In genomic region chr2:104848235-104849161, GRCm38 (mm10) we compare ENCODE assay signal across 8 mouse cellular contexts. TPM values are rescaled to one million over a fixed set of nuclear protein-coding genes. Genes with fewer than 3 reads are reported as not detected.
A peak's percentile ranks its signal among the peaks of the same experiment; 100 is the strongest.
DNase-seq lines count a peak whose midpoint lies in the region; ATAC-seq lines count a peak whose summit lies in the region.

No protein-coding gene starts in this region.

- no peak overlapping the region; the same call in 1 of the 2 replicates for H3K9ac ChIP-seq in lung, embryonic 15.5 days
- no peak overlapping the region for H3K9ac ChIP-seq in hindbrain, embryonic 13.5 days

- H3K4me2 ChIP-seq in lung, embryonic 15.5 days: peak overlapping the region; percentile 95
- H3K4me2 ChIP-seq in hindbrain, embryonic 13.5 days: peak overlapping the region; percentile 97

- 22% methylated on average over 16 of the region's 16 CpGs for whole genome bisulfite sequencing in lung, embryonic 15.5 days
- 30% methylated on average over 16 of the region's 16 CpGs for WGBS in hindbrain, embryonic 13.5 days

- peak overlapping the region; percentile 53 for H3K4me3 ChIP-seq in lung, embryonic 15.5 days
- H3K4me3 ChIP-seq in hindbrain, embryonic 13.5 days: peak overlapping the region; percentile 55

- H3K9me3 ChIP-seq in lung, embryonic 15.5 days: no peaks in the 10 kb centered on the region
- H3K9me3 ChIP-seq in hindbrain, embryonic 13.5 days: no peaks in the 10 kb centered on the region

- no peak overlapping the region for H3K27ac ChIP-seq in lung, embryonic 15.5 days
- H3K27ac ChIP-seq in hindbrain, embryonic 13.5 days: no peak overlapping the region

- DNase-seq in lung, postnatal 10 days: no peak
- peak; percentile 26 for DNase-seq in embryo, embryonic 10.5 days (ENCODE audit: low spot score)
- peak; percentile 11 to 18 for DNase-seq in thymus, postnatal 10 days (ENCODE audit: low spot score in 2 of 2)
- no peak for DNase-seq in cerebellum, adult 8-10 months
- DNase-seq in gastrocnemius, adult 18-20 months (ENCODE audit: low spot score): no peak

- peaks cover 7% of the 10 kb centered on the region for H3K4me1 ChIP-seq in lung, embryonic 15.5 days
- peaks cover 11% of the 10 kb centered on the region for H3K4me1 ChIP-seq in hindbrain, embryonic 13.5 days (replicated peaks)

- H3K36me3 ChIP-seq in lung, embryonic 15.5 days: no peaks in the 10 kb centered on the region
- no peaks in the 10 kb centered on the region for H3K36me3 ChIP-seq in hindbrain, embryonic 13.5 days

- ATAC-seq in lung, embryonic 15.5 days (ENCODE audit: borderline replicate concordance, extremely low read depth, low FRiP score, low TSS enrichment): no peak
- no peak for ATAC-seq in hindbrain, embryonic 13.5 days (ENCODE audit: low FRiP score)
- ATAC-seq in megakaryocyte progenitor cell, adult 5-6 weeks (replicated peaks; ENCODE audit: poor library complexity): peak; percentile 54

- H3K27me3 ChIP-seq in lung, embryonic 15.5 days: peaks cover 5% of the 10 kb centered on the region; the same call in 1 of the 2 replicates
- peaks cover 32% of the 10 kb centered on the region for H3K27me3 ChIP-seq in hindbrain, embryonic 13.5 days

RNA-seq across cellular contexts. Expression of gene Prrg4, which starts 1.2 kb away (rescaled TPM):
- 2.4 and 3.1 TPM in 2 replicates for polyA plus RNA-seq in lung, embryonic 15.5 days (2015; fragmentation: Nextera tagmentation; extraction: Ambion mirVana)
- polyA plus RNA-seq in hindbrain, embryonic 13.5 days (2015; fragmentation: Nextera tagmentation; extraction: Ambion mirVana): 0.32 and 0.36 TPM in 2 replicates
- total RNA-seq in megakaryocyte progenitor cell, adult 5-6 weeks (2015): 1.1 and 1.4 TPM in 2 replicates
- 4.1 and 4.8 TPM in 2 replicates for total RNA-seq in megakaryocyte progenitor cell, adult 5-6 weeks (2017)
- total RNA-seq in gastrocnemius, adult 18-20 months (2021): under 1 TPM; 0.21 to 0.33 TPM

RNA-seq across cellular contexts. Expression of gene Ccdc73, which starts 19.1 kb away (rescaled TPM):
- polyA plus RNA-seq in lung, embryonic 15.5 days (2015; fragmentation: Nextera tagmentation; extraction: Ambion mirVana): 5.3 and 5.4 TPM in 2 replicates
- polyA plus RNA-seq in hindbrain, embryonic 13.5 days (2015; fragmentation: Nextera tagmentation; extraction: Ambion mirVana): 7.1 and 7.7 TPM in 2 replicates
- 2.2 and 10.1 TPM in 2 replicates for total RNA-seq in megakaryocyte progenitor cell, adult 5-6 weeks (2015)
- 0.03 and 5.2 TPM in 2 replicates for total RNA-seq in megakaryocyte progenitor cell, adult 5-6 weeks (2017)
- total RNA-seq in gastrocnemius, adult 18-20 months (2021): 1 to 10 TPM; 3.1 to 4.5 TPM

RNA-seq across cellular contexts. Expression of gene Qser1, which starts 31.9 kb away (rescaled TPM):
- polyA plus RNA-seq in lung, embryonic 15.5 days (2015; fragmentation: Nextera tagmentation; extraction: Ambion mirVana): 8.6 and 9.1 TPM in 2 replicates
- 7.5 and 7.6 TPM in 2 replicates for polyA plus RNA-seq in hindbrain, embryonic 13.5 days (2015; fragmentation: Nextera tagmentation; extraction: Ambion mirVana)
- 50.9 and 56.0 TPM in 2 replicates for total RNA-seq in megakaryocyte progenitor cell, adult 5-6 weeks (2015)
- total RNA-seq in megakaryocyte progenitor cell, adult 5-6 weeks (2017): 8.7 and 12.7 TPM in 2 replicates
- 10 to 100 TPM; 61.7 TPM for total RNA-seq in gastrocnemius, adult 18-20 months (2021)

Comparison
In these comparisons a context has a peak if more than half of its experiments do, and no peak if none do; other contexts are left out.
1. DNase-seq: peak in embryo, embryonic 10.5 days (single experiment) and thymus, postnatal 10 days (2 of 2); none in lung, postnatal 10 days (single experiment), cerebellum, adult 8-10 months (single experiment) and gastrocnemius, adult 18-20 months (single experiment).